Mouse (Mus musculus) gastrocnemius, adult 8-10 months (tissue): ENCODE measurements around the gene Vmn2r33. TPM values are rescaled to one million over a fixed set of nuclear protein-coding genes. Genes with fewer than 3 reads are reported as not detected.
"Not testable (repeated sequence)": the region's sequence is repeated elsewhere in the genome, so short reads cannot be mapped to it uniquely, and the experiment has no call there.

Source experiments
- DNase-seq, 2 experiments: peaks; one replicate each; pipeline ENCODE4 v3.0.0; 2022; ENCODE audit warnings: low spot score in 2 of 2
- total RNA-seq, 4 experiments: library from RNA; stranded (reverse); gene quantifications; 2 replicates each; pipeline ENCODE4 v1.2.4; 2022

Vmn2r33 gene
- total RNA-seq: not detected

DNA sequence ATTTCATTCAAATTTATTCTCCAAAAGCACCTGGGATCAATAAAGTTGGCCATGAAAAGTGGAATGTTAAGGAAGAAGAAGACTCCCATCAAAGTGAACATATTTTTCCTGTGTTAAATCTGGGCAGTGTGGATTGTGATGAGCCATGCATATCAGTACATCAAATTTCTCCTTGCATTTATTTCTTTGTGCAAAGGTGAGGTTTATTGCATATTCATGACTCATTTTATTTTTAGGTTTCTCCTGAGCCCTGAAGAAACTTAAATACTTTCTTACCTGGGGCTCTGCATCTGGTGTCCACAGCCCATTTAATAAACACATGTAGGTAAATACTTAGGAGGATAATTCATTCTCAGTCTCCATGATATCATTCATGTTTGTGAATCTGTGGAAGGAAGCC, at the start of gene Vmn2r33:
Gene Vmn2r33 (minus strand): TSS at position 101 of the 400 bp plus-strand sequence.
- DNase-seq: not testable (repeated sequence)

Other genes starting within 250 kb of the Vmn2r33 start
- gene Vmn2r30, start 229.2 kb downstream of the Vmn2r33 start, total RNA-seq: not detected
- not detected for gene Gm45783, start 192.2 kb downstream of the Vmn2r33 start, total RNA-seq
- gene Vmn2r31, start 167.1 kb downstream of the Vmn2r33 start, total RNA-seq: not detected
- not detected for gene Vmn2r32, start 86.8 kb downstream of the Vmn2r33 start, total RNA-seq
- not detected for gene Vmn2r34, start 122.7 kb upstream of the Vmn2r33 start, total RNA-seq